Mouse (Mus musculus) cerebellum, adult 2 months (tissue): Measurements from ENCODE around the gene Thap4.

Experiments
- CTCF ChIP-seq: fragments of 200-500 bp; IDR thresholded peaks from 2 replicates; pipeline ENCODE4 v1.5.1; 2011; ENCODE audit warnings: low read depth, mild to moderate bottlenecking, control low read depth, low read length, moderate library complexity, borderline replicate concordance; ENCODE audit not compliant: insufficient read depth
- POLR2A ChIP-seq: fragments of 200-500 bp; IDR thresholded peaks from 2 replicates; pipeline ENCODE4 v1.6.1; 2011; ENCODE audit warnings: low read length, control low read depth, borderline replicate concordance; ENCODE audit not compliant: insufficient read depth

- TF ChIP-seq CTCF (no peak), POLR2A (no peak)
These were observed 18.8 kb downstream of the Thap4 start for GRCm38 (mm10) chr1:93735859-93736258.
